Mouse (Mus musculus): ENCODE results near the gene Tnrc6c. TPM values are rescaled to one million over a fixed set of nuclear protein-coding genes. Genes with fewer than 3 reads are reported as not detected.

The Tnrc6c gene
- polyA plus RNA-seq, 1 experiment from 2014 or later: 16.1 TPM

DNA sequence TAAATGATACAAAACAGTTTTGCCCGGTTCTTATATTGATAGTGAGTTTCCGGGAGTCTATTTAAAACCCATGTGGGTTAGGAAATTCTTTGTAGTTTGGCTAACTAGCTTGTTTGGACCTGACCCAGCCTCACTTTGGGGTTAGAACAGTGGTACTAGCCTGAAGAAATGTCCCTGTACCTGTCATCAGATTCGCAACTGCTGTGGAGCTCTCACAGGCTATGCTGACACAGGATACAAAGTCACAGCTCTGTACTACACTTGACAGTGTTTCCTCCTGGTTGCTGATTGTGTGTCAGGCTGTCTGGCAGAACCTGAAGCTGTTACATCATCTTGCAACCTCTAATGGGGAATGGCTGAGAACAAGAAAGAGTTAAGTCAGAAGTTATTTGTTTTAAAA, 75.3 kb downstream of the Tnrc6c start:
- no peak overlapping the region for H3K9ac ChIP-seq (ENCODE audit: low read length)
- no peak overlapping the region for H3K27ac ChIP-seq (replicated peaks; ENCODE audit: low read depth, low read length)
- H3K4me3 ChIP-seq (ENCODE audit: low read depth, low read length): no peak overlapping the region

DNA sequence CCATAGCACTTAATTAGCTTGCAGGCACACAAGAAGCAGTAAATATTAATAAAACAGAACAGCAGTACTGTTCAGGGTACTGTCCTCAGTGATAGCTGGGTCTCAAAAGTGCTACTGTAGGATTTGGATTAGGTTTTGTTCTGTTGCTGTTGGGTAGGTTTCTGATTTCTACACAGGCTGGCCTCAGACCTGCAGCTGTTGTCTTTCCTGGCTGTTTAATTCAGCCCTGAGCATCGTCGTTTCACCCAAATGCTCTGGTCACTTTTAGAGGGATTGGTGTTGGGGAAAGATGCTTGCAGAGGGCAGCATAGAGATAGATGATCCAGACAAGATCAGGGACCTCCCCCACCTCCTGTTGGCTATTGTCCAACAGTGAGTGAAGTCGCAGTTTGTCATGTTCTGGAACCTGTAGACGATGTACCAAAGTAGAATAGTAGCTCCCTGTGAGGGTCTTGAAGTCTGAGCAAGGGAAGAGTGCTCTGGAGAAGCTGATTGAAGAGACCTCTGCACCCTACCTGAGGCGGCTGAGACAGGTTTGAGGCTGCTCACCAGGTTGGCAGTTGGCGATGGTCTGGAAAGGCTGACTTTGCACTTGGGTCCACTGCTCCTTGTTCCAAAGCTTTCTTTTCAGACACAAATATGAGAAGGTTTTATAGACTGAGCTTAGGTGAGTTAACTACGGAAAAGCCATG, 75.9 kb downstream of the Tnrc6c start:
- 85% methylated on average over 7 of the region's 7 CpGs for WGBS
- Histone ChIP-seq H3K36me3 (ENCODE audit: control insufficient read depth, insufficient read depth, low read length) (peaks cover 2% of the 10 kb centered on the region; the same call in 1 of the 2 replicates), H3K9me3 (ENCODE audit: control insufficient read depth, low read length) (no peaks in the 10 kb centered on the region), H3K4me2 (ENCODE audit: low read depth, severe bottlenecking) (no peak overlapping the region), H3K9ac (ENCODE audit: low read length) (no peak overlapping the region), H3K4me1 (ENCODE audit: control insufficient read depth, insufficient read depth, low read length) (no peaks in the 10 kb centered on the region), H3K27ac (replicated peaks; ENCODE audit: low read depth, low read length) (no peak overlapping the region), H3K27me3 (ENCODE audit: control insufficient read depth, insufficient read depth, low read length) (no peaks in the 10 kb centered on the region), H3K4me3 (ENCODE audit: low read depth, low read length) (no peak overlapping the region)
- ATAC-seq (ENCODE audit: insufficient number of reproducible peaks, low FRiP score, low TSS enrichment, low read depth) (no peak), DNase-seq (ENCODE audit: low spot score) (no peak)

More for the DNA sequence above, 75.3 kb downstream of the Tnrc6c start:
- Histone ChIP-seq H3K36me3 (ENCODE audit: control insufficient read depth, insufficient read depth, low read length) (peaks cover 2% of the 10 kb centered on the region; the same call in 1 of the 2 replicates), H3K4me1 (ENCODE audit: control insufficient read depth, insufficient read depth, low read length) (no peaks in the 10 kb centered on the region), H3K4me2 (ENCODE audit: low read depth, severe bottlenecking) (no peak overlapping the region), H3K27me3 (ENCODE audit: control insufficient read depth, insufficient read depth, low read length) (no peaks in the 10 kb centered on the region), H3K9me3 (ENCODE audit: control insufficient read depth, low read length) (no peaks in the 10 kb centered on the region)
- DNase-seq (ENCODE audit: low spot score) (no peak), ATAC-seq (ENCODE audit: insufficient number of reproducible peaks, low FRiP score, low TSS enrichment, low read depth) (no peak)
- 89% methylated on average over 3 of the region's 3 CpGs for WGBS

DNA sequence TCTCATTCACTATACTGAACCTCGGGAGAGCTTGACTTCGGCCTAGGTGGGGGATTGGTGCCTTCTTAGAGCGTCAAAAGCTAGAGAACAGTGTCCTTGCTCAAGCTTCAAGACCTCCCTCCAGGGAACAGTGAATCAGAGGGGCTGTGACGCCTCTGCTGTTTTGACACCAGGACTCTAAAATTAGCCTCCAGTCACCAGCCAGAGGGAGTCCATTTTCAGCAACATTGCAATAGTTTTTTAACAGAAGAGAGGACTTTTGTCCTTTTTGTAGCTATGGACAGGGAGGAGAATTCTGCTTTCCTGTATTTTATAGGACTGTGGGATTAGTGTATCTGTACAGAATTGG, 76.4 kb downstream of the Tnrc6c start:
- H3K4me1 ChIP-seq (ENCODE audit: control insufficient read depth, insufficient read depth, low read length): no peaks in the 10 kb centered on the region
- H3K36me3 ChIP-seq (ENCODE audit: control insufficient read depth, insufficient read depth, low read length): peaks cover 2% of the 10 kb centered on the region; the same call in 1 of the 2 replicates
- ATAC-seq (ENCODE audit: insufficient number of reproducible peaks, low FRiP score, low TSS enrichment, low read depth) (no peak), DNase-seq (ENCODE audit: low spot score) (no peak)
- WGBS: 67% methylated on average over 4 of the region's 4 CpGs
- H3K4me3 ChIP-seq (ENCODE audit: low read depth, low read length): no peak overlapping the region
- no peaks in the 10 kb centered on the region for H3K9me3 ChIP-seq (ENCODE audit: control insufficient read depth, low read length)
- H3K27ac ChIP-seq (replicated peaks; ENCODE audit: low read depth, low read length): no peak overlapping the region
- no peak overlapping the region for H3K9ac ChIP-seq (ENCODE audit: low read length)
- H3K27me3 ChIP-seq (ENCODE audit: control insufficient read depth, insufficient read depth, low read length): no peaks in the 10 kb centered on the region
- H3K4me2 ChIP-seq (ENCODE audit: low read depth, severe bottlenecking): no peak overlapping the region

DNA sequence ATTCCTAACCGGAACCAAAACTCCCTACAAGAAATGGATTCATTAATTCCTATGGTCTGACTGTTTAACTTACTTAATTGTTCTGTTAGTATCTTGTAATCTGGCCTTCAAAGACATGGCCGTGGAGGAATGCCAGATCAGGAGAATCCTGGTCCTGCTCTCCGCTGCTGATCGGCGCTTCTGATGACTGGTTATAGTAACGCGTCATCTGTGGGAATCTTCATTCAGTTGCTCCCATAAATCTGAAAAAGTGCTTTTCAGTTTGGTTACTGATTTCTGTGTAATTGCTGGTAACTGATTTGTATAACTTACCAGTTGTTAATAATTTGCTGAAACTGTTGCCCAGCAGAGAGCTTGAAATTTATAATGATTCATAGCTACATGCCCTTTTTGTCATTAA, 77.4 kb downstream of the Tnrc6c start:
- Histone ChIP-seq H3K36me3 (ENCODE audit: control insufficient read depth, insufficient read depth, low read length) (peaks cover 3% of the 10 kb centered on the region; the same call in 1 of the 2 replicates), H3K27ac (replicated peaks; ENCODE audit: low read depth, low read length) (no peak overlapping the region), H3K27me3 (ENCODE audit: control insufficient read depth, insufficient read depth, low read length) (no peaks in the 10 kb centered on the region), H3K9ac (ENCODE audit: low read length) (no peak overlapping the region), H3K9me3 (ENCODE audit: control insufficient read depth, low read length) (no peaks in the 10 kb centered on the region), H3K4me3 (ENCODE audit: low read depth, low read length) (no peak overlapping the region), H3K4me1 (ENCODE audit: control insufficient read depth, insufficient read depth, low read length) (no peaks in the 10 kb centered on the region), H3K4me2 (ENCODE audit: low read depth, severe bottlenecking) (no peak overlapping the region)
- ATAC-seq (ENCODE audit: insufficient number of reproducible peaks, low FRiP score, low TSS enrichment, low read depth) (no peak), DNase-seq (ENCODE audit: low spot score) (no peak)
- 89% methylated on average over 7 of the region's 7 CpGs for WGBS

DNA sequence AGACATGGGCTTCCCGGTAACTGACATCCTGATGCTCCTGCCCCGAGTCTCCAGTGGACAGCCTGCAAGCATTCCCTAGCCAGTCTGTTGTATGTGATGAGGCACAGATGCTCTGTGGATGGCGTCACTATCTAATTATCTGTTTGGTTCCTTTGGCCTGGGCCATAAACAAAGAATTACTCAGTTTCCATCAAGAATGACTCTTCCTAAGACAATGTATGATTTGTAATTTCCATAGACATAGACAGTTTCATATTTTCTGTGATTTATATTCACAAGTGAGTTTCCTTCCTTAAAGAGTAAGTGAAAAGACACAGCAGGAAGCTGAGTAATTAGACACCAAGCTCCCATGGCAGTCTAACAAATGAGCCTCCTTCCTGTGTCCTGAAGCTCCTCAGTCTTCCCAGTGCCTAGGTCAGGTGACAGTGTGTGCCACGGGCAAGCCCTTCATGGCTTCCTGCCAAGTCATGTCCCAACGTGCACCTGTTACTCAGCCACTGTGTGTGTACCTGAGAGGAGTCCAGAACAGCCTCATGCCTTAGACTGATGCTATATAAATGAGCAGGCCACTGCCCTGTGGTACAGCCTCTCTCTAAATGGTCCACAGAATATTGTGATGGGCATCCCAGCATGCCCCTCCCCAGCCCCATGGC, 82.1 kb downstream of the Tnrc6c start:
- no peak overlapping the region for H3K9ac ChIP-seq (ENCODE audit: low read length)
- WGBS: 79% methylated on average over 5 of the region's 5 CpGs
- H3K36me3 ChIP-seq (ENCODE audit: control insufficient read depth, insufficient read depth, low read length): peaks cover 8% of the 10 kb centered on the region; the same call in 1 of the 2 replicates
- DNase-seq (ENCODE audit: low spot score) (no peak), ATAC-seq (ENCODE audit: insufficient number of reproducible peaks, low FRiP score, low TSS enrichment, low read depth) (no peak)
- no peaks in the 10 kb centered on the region for H3K4me1 ChIP-seq (ENCODE audit: control insufficient read depth, insufficient read depth, low read length)
- H3K9me3 ChIP-seq (ENCODE audit: control insufficient read depth, low read length): no peaks in the 10 kb centered on the region
- no peaks in the 10 kb centered on the region for H3K27me3 ChIP-seq (ENCODE audit: control insufficient read depth, insufficient read depth, low read length)
- H3K4me3 ChIP-seq (ENCODE audit: low read depth, low read length): no peak overlapping the region
- no peak overlapping the region for H3K4me2 ChIP-seq (ENCODE audit: low read depth, severe bottlenecking)
- no peak overlapping the region for H3K27ac ChIP-seq (replicated peaks; ENCODE audit: low read depth, low read length)

- DNase-seq (ENCODE audit: low spot score): no peak
- Histone ChIP-seq H3K27ac (replicated peaks; ENCODE audit: low read depth, low read length) (no peak overlapping the region), H3K9me3 (ENCODE audit: control insufficient read depth, low read length) (no peaks in the 10 kb centered on the region), H3K27me3 (ENCODE audit: control insufficient read depth, insufficient read depth, low read length) (no peaks in the 10 kb centered on the region), H3K36me3 (ENCODE audit: control insufficient read depth, insufficient read depth, low read length) (peaks cover 13% of the 10 kb centered on the region; the same call in 1 of the 2 replicates), H3K4me2 (ENCODE audit: low read depth, severe bottlenecking) (no peak overlapping the region), H3K4me3 (ENCODE audit: low read depth, low read length) (no peak overlapping the region), H3K9ac (ENCODE audit: low read length) (no peak overlapping the region), H3K4me1 (ENCODE audit: control insufficient read depth, insufficient read depth, low read length) (no peaks in the 10 kb centered on the region)
- WGBS: 93% methylated on average over 5 of the region's 5 CpGs
- ATAC-seq (ENCODE audit: insufficient number of reproducible peaks, low FRiP score, low TSS enrichment, low read depth): no peak
Observed at GRCm38 (mm10) chr11:117738123-117738522, 84.0 kb downstream of the Tnrc6c start.

DNA sequence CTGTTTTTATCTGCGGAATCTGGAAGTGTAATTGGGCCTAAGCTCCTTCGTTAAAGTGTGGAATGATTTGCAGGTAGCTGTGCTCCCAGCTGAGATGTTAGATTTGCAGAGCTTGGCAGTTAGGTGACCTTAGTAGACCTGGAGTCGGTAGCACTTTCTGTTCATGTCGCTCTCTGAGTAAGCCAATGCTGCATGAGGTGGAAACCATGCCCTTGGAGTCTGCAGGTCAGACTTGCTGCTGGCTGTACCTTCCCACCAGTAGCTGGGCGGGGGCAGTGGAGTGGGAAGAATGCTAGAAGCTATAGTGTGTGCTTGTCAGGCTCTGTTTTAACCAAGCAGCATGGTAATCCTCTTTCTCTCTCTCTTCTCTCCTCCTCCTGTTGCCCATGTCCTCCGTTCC, 87.0 kb downstream of the Tnrc6c start:
- no peak for DNase-seq (ENCODE audit: low spot score)
- Histone ChIP-seq H3K4me1 (ENCODE audit: control insufficient read depth, insufficient read depth, low read length) (no peaks in the 10 kb centered on the region), H3K36me3 (ENCODE audit: control insufficient read depth, insufficient read depth, low read length) (peaks cover 17% of the 10 kb centered on the region), H3K27me3 (ENCODE audit: control insufficient read depth, insufficient read depth, low read length) (no peaks in the 10 kb centered on the region), H3K9me3 (ENCODE audit: control insufficient read depth, low read length) (no peaks in the 10 kb centered on the region), H3K27ac (replicated peaks; ENCODE audit: low read depth, low read length) (no peak overlapping the region), H3K9ac (ENCODE audit: low read length) (no peak overlapping the region), H3K4me2 (ENCODE audit: low read depth, severe bottlenecking) (no peak overlapping the region), H3K4me3 (ENCODE audit: low read depth, low read length) (no peak overlapping the region)
- 87% methylated on average over 6 of the region's 6 CpGs for WGBS
- ATAC-seq (ENCODE audit: insufficient number of reproducible peaks, low FRiP score, low TSS enrichment, low read depth): no peak

- no peak overlapping the region for H3K4me2 ChIP-seq (ENCODE audit: low read depth, severe bottlenecking)
- no peak for ATAC-seq (ENCODE audit: insufficient number of reproducible peaks, low FRiP score, low TSS enrichment, low read depth)
- H3K9me3 ChIP-seq (ENCODE audit: control insufficient read depth, low read length): no peaks in the 10 kb centered on the region
- peaks cover 19% of the 10 kb centered on the region for H3K36me3 ChIP-seq (ENCODE audit: control insufficient read depth, insufficient read depth, low read length)
- no peak overlapping the region for H3K4me3 ChIP-seq (ENCODE audit: low read depth, low read length)
- WGBS: 84% methylated on average over 8 of the region's 8 CpGs
- H3K27ac ChIP-seq (replicated peaks; ENCODE audit: low read depth, low read length): no peak overlapping the region
- H3K9ac ChIP-seq (ENCODE audit: low read length): no peak overlapping the region
- H3K27me3 ChIP-seq (ENCODE audit: control insufficient read depth, insufficient read depth, low read length): no peaks in the 10 kb centered on the region
- DNase-seq (ENCODE audit: low spot score): no peak
- H3K4me1 ChIP-seq (ENCODE audit: control insufficient read depth, insufficient read depth, low read length): no peaks in the 10 kb centered on the region
Observed at GRCm38 (mm10) chr11:117742243-117742642, 88.2 kb downstream of the Tnrc6c start.
